Mouse (Mus musculus): ENCODE data around the gene Aatk. TPM values are rescaled to one million over a fixed set of nuclear protein-coding genes. Genes with fewer than 3 reads are reported as not detected.

Aatk gene
- total and polyA plus RNA-seq, 2 experiments from 2014 or later = 0.71 to 22.1 TPM

GRCm38 (mm10) chr11:120039581-120039980 is 7.4 kb downstream of the Aatk start:
- Histone ChIP-seq H3K36me3 (replicated peaks; ENCODE audit: control insufficient read depth, insufficient read depth, low read length) (no peaks in the 10 kb centered on the region), H3K4me3 (ENCODE audit: low read depth, low read length) (no peak overlapping the region), H3K9ac (replicated peaks; ENCODE audit: low read depth, low read length) (0 out of 2 replicates have a peak overlapping the region, but pooled peaks have one; percentile 40), H3K4me1 (ENCODE audit: control insufficient read depth, insufficient read depth) (peaks cover 24% of the 10 kb centered on the region), H3K27ac (ENCODE audit: low read depth) (peak overlapping the region; percentile 88), H3K4me2 (ENCODE audit: low read depth, low read length) (no peak overlapping the region), H3K9me3 (replicated peaks; ENCODE audit: control insufficient read depth, low read length) (no peaks in the 10 kb centered on the region), H3K27me3 (ENCODE audit: control insufficient read depth, insufficient read depth, low read length) (no peaks in the 10 kb centered on the region)
- WGBS = 13% methylated on average over 4 of the region's 4 CpGs
- no peak for TF ChIP-seq CTCF (IDR thresholded peaks at IDR 0.05; ENCODE audit: low read depth)
- TF ChIP-seq EP300 (IDR thresholded peaks at IDR 0.05; ENCODE audit: low read depth) = no peak
- DNase-seq (ENCODE audit: low spot score) (peak; percentile 70), ATAC-seq (ENCODE audit: insufficient read depth, low read depth) (peak; percentile 53)

GRCm38 (mm10) chr11:120034762-120035161 is 12.2 kb downstream of the Aatk start:
- Histone ChIP-seq H3K4me1 (ENCODE audit: control insufficient read depth, insufficient read depth) (peaks cover 10% of the 10 kb centered on the region), H3K9ac (replicated peaks; ENCODE audit: low read depth, low read length) (no peak overlapping the region), H3K4me3 (ENCODE audit: low read depth, low read length) (no peak overlapping the region), H3K9me3 (replicated peaks; ENCODE audit: control insufficient read depth, low read length) (no peaks in the 10 kb centered on the region), H3K36me3 (replicated peaks; ENCODE audit: control insufficient read depth, insufficient read depth, low read length) (no peaks in the 10 kb centered on the region), H3K27ac (ENCODE audit: low read depth) (no peak overlapping the region), H3K4me2 (ENCODE audit: low read depth, low read length) (no peak overlapping the region), H3K27me3 (ENCODE audit: control insufficient read depth, insufficient read depth, low read length) (no peaks in the 10 kb centered on the region)
- ATAC-seq (ENCODE audit: insufficient read depth, low read depth) (no peak), DNase-seq (ENCODE audit: low spot score) (no peak)
- TF ChIP-seq EP300 (IDR thresholded peaks at IDR 0.05; ENCODE audit: low read depth) = no peak
- no peak for TF ChIP-seq CTCF (IDR thresholded peaks at IDR 0.05; ENCODE audit: low read depth)
- WGBS = 66% methylated on average over 5 of the region's 5 CpGs

GRCm38 (mm10) chr11:120034306-120034705 is 12.7 kb downstream of the Aatk start:
- DNase-seq (ENCODE audit: low spot score) (no peak), ATAC-seq (ENCODE audit: insufficient read depth, low read depth) (no peak)
- no peak overlapping the region for H3K4me2 ChIP-seq (ENCODE audit: low read depth, low read length)
- no peak overlapping the region for H3K27ac ChIP-seq (ENCODE audit: low read depth)
- H3K9me3 ChIP-seq (replicated peaks; ENCODE audit: control insufficient read depth, low read length) = no peaks in the 10 kb centered on the region
- peaks cover 6% of the 10 kb centered on the region; the same call in 1 of the 2 replicates for H3K4me1 ChIP-seq (ENCODE audit: control insufficient read depth, insufficient read depth)
- TF ChIP-seq EP300 (IDR thresholded peaks at IDR 0.05; ENCODE audit: low read depth) (no peak), CTCF (IDR thresholded peaks at IDR 0.05; ENCODE audit: low read depth) (no peak)
- WGBS = 45% methylated on average over 3 of the region's 3 CpGs
- H3K27me3 ChIP-seq (ENCODE audit: control insufficient read depth, insufficient read depth, low read length) = no peaks in the 10 kb centered on the region
- H3K9ac ChIP-seq (replicated peaks; ENCODE audit: low read depth, low read length) = no peak overlapping the region
- H3K36me3 ChIP-seq (replicated peaks; ENCODE audit: control insufficient read depth, insufficient read depth, low read length) = no peaks in the 10 kb centered on the region
- H3K4me3 ChIP-seq (ENCODE audit: low read depth, low read length) = no peak overlapping the region

GRCm38 (mm10) chr11:120033473-120033872 is 13.5 kb downstream of the Aatk start:
- ATAC-seq (ENCODE audit: insufficient read depth, low read depth) = no peak
- H3K27me3 ChIP-seq (ENCODE audit: control insufficient read depth, insufficient read depth, low read length) = no peaks in the 10 kb centered on the region
- H3K4me3 ChIP-seq (ENCODE audit: low read depth, low read length) = no peak overlapping the region
- H3K27ac ChIP-seq (ENCODE audit: low read depth) = no peak overlapping the region
- no peaks in the 10 kb centered on the region for H3K4me1 ChIP-seq (ENCODE audit: control insufficient read depth, insufficient read depth)
- WGBS = 89% methylated on average over 3 of the region's 3 CpGs
- no peaks in the 10 kb centered on the region for H3K9me3 ChIP-seq (replicated peaks; ENCODE audit: control insufficient read depth, low read length)
- no peaks in the 10 kb centered on the region for H3K36me3 ChIP-seq (replicated peaks; ENCODE audit: control insufficient read depth, insufficient read depth, low read length)
- no peak overlapping the region for H3K4me2 ChIP-seq (ENCODE audit: low read depth, low read length)
- no peak overlapping the region for H3K9ac ChIP-seq (replicated peaks; ENCODE audit: low read depth, low read length)
- TF ChIP-seq CTCF (IDR thresholded peaks at IDR 0.05; ENCODE audit: low read depth) (no peak), EP300 (IDR thresholded peaks at IDR 0.05; ENCODE audit: low read depth) (no peak)
- DNase-seq (ENCODE audit: low spot score) = no peak

GRCm38 (mm10) chr11:120032052-120032451 is 14.9 kb downstream of the Aatk start:
- no peaks in the 10 kb centered on the region for H3K36me3 ChIP-seq (replicated peaks; ENCODE audit: control insufficient read depth, insufficient read depth, low read length)
- no peak overlapping the region for H3K4me3 ChIP-seq (ENCODE audit: low read depth, low read length)
- no peak overlapping the region for H3K4me2 ChIP-seq (ENCODE audit: low read depth, low read length)
- no peak for DNase-seq (ENCODE audit: low spot score)
- no peaks in the 10 kb centered on the region for H3K27me3 ChIP-seq (ENCODE audit: control insufficient read depth, insufficient read depth, low read length)
- no peak overlapping the region for H3K9ac ChIP-seq (replicated peaks; ENCODE audit: low read depth, low read length)
- ATAC-seq (ENCODE audit: insufficient read depth, low read depth) = no peak
- 45% methylated on average over 8 of the region's 8 CpGs for WGBS
- no peaks in the 10 kb centered on the region for H3K4me1 ChIP-seq (ENCODE audit: control insufficient read depth, insufficient read depth)
- TF ChIP-seq CTCF (IDR thresholded peaks at IDR 0.05; ENCODE audit: low read depth) (no peak), EP300 (IDR thresholded peaks at IDR 0.05; ENCODE audit: low read depth) (no peak)
- no peak overlapping the region for H3K27ac ChIP-seq (ENCODE audit: low read depth)
- H3K9me3 ChIP-seq (replicated peaks; ENCODE audit: control insufficient read depth, low read length) = no peaks in the 10 kb centered on the region

Measured in heart, postnatal 0 days (tissue).